Mouse (Mus musculus) T-helper 17 cell (primary cell): ENCODE results near the gene Casp6.

Source experiments
- in situ Hi-C, 2 experiments: fragments of 300-600 bp; cut with MboI, MseI; formaldehyde crosslinking; loops; 1 replicate in 1 of 2; 2 replicates in 1 of 2; pipeline ENCODE4 v1.15.1; 2025; ENCODE audit warnings: high pct_unique_total_duplicates in 2 of 2

Casp6 gene

DNA sequence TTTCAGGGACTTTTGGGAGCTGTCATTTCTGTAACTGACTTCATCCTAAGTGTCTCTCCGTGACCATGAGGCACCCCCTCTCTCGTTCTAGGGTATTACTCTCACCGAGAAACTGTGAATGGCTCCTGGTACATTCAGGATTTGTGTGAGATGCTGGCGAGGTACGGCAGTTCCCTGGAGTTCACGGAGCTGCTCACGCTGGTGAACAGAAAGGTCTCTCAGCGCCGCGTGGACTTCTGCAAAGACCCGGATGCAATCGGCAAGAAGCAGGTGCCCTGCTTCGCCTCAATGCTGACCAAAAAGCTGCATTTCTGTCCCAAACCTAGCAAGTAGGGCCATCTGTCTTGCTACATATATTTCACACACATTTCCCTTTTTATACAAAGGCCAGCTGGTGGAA, 12.0 kb downstream of the Casp6 start:
- in situ Hi-C loops: no loop called here

DNA sequence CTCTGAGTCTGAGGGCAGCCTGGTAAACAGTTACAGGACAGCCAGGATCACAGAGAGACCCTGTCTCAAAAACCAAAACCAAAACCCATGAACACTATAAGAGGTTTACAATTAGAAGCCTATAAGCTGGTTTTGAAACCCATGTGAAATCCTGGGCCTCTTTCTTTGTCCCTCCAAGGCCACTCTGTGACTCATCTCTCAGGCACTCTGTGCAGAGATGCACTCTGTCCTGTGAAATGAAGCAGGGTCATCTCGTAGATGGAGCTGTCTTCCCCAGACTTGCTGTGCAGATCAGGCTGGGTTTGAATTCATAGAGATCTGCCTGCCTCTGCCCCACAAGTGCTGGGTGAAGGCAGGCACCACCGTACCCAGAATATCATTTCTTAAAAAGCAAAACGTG, 16.2 kb downstream of the Casp6 start:
- in situ Hi-C loops: loop anchor here (5.0 kb wide), 1 partner anchor 165 kb away; no protein-coding TSS in a partner anchor

DNA sequence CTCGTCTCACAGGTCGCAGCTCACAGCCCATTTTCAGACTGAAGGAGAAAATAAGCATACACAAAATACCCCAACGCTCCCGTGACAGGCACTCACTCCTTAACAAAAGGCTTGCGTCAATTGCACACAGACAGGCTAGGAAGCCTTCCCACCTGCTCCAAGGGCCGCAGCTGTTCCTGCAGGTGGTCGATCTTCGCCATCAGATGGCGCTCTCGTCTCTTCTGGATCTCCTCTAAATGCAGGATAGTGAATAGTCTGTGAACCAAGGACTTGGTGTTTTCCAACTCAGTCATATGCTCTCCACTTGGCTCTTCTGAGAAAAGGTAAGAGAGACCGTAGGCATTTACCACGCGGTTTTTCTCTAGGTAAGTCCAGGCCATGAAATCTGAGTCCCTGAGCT, 17.2 kb downstream of the Casp6 start:
- in situ Hi-C loops: loop anchor here (5.0 kb wide), 1 partner anchor 164 kb away; no protein-coding TSS in a partner anchor

GRCm38 (mm10) chr3:129923581-129923980, 22.4 kb downstream of the Casp6 start:
- in situ Hi-C loops: no loop called here

- in situ Hi-C loops: no loop called here
Observed at GRCm38 (mm10) chr3:129925861-129926260, 24.6 kb downstream of the Casp6 start.

- in situ Hi-C loops: no loop called here
Observed at GRCm38 (mm10) chr3:129930213-129930778, 29.1 kb downstream of the Casp6 start.

DNA sequence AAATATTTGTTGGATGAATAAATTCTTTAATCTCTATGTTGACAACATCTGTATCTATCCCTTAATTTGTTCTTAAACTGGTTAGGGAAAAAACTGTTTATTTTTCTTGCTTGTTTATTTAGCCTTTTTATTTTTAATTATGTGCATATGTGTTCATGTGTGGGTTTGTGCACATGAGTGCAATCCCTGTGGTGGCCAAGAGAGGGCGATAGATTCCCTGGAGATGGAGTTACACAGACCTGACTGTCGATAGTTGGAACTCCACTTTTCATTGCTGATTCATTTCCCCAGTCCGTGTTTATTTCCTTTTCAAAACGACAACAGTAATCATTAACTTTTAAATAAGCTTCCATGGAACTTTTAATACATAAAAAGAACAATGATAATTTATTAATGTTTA, 31.2 kb downstream of the Casp6 start:
- in situ Hi-C loops: no loop called here

DNA sequence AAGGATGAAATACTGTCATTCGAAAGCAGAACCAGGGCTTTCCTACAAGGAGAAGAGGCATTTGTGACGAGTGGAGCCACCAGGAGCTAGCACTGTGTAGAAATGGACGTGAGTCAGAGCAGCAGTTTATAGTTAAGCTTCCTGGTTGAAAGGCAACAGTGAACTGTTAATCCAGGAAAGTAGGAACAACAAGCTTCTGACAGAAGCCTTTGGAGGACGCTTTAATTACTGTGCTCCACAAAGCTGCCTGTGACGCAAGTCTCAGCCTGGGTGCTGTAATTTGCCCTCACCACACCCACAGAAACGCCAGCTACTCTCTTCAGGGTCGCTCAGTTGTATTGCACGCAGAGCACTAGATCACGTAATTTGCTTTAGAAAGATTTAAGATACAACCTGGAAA, 35.3 kb downstream of the Casp6 start:
- in situ Hi-C loops: no loop called here

- in situ Hi-C loops: no loop called here
Observed at GRCm38 (mm10) chr3:129937848-129938247, 36.6 kb downstream of the Casp6 start.

DNA sequence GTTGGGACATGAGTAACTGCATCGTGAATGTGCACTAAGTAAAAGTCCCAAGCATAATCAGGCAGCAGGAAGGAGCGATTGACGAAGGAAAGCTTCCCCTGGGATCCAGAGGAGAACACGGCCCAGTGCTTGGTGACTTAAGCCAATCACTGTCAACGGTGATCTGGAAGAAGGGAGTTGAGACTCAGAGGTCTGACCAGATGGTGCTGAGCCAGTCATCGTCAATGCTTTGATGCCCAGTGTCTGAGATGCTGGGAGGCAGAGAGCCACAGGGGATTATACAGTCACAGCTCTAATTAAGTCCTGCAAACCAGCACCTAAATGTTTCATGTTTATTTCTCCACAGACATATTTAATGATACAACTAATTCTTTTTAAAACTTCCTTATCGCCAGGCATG, 37.8 kb downstream of the Casp6 start:
- in situ Hi-C loops: no loop called here

GRCm38 (mm10) chr3:129940780-129941179, 39.6 kb downstream of the Casp6 start:
- in situ Hi-C loops: no loop called here

GRCm38 (mm10) chr3:129941291-129941690, 40.1 kb downstream of the Casp6 start:
- in situ Hi-C loops: no loop called here

- in situ Hi-C loops: no loop called here
Observed at GRCm38 (mm10) chr3:129943813-129944212, 42.6 kb downstream of the Casp6 start.

DNA sequence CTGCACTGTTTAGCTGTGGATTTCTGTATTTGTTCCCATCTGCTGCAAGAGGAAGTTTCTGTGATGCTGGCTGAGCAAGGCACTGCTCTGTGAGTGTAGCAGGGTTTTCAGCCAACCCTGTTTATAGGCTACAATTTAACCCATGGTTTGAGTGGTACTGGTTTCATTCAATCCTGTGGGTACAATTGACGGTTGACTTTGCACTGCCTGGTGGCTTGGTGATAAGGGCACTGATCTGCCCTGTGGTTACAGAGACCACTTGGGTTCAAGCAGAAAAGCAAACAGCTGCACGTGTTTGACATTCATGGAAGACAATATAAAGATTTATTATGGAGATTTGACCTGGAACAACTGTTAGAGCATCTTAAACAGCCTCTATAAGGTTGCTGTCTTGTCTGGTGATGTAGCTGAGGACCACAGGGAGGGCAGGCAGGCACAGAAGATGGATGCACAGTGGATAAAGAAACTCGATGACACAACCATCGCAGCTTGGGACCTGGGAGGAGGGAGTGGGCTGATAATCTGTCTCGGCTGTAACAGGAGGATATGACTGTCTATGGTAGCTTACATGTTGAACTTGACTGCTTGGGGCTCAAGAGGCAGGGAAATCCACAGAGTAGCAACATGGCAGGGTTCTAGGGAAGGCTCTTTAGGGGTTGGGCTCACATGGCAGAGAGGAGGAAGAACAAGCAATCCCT, 45.1 kb downstream of the Casp6 start:
- in situ Hi-C loops: no loop called here

GRCm38 (mm10) chr3:129948359-129948758, 47.1 kb downstream of the Casp6 start:
- in situ Hi-C loops: no loop called here

DNA sequence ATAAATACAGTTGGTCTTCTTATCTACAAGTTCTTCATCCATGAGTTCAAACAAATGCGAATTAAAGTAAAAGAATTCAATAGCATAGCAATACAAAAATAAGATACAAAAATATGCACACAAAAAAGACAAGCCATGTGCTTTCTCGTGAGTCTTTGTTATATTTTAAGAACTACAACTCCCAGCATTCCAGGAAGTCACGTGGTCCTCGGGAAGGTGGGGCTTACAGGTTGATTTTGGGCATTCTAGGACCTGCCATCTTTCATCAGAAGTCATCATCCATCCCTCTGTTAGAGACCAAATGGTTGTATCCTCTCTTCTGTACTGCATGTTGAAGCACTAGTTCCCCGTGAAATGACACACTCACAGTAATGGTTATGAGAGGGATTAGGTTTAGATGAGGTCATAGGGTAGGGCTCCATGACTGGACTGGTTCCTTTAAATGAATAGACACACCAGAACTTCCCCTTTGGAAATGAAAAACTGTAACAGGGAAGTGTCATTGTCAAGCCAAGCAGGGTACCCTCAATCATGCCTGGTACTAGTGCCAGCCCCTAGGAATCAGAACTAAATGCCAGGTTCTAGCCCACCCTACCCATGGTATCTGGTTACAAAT, 48.0 kb downstream of the Casp6 start:
- in situ Hi-C loops: no loop called here

DNA sequence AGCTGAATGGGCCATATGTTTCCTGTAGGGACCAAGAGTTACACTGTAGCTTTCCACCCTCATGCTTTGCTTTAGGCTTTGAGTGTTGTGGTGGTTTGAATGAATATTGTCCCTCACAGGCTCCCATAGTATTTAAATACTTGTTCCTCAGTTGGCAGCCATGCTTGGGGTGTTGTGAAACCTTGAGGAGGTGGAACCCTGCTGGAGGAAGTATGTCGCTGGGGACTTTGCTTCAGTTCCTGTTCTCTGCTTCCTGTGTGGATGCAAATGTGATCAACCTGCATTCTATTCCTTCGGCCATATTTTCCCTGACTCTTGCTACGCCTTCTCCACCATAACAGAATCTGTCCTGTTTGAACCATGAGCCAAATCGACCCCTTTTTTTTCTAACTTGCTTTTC, 52.1 kb downstream of the Casp6 start:
- in situ Hi-C loops: loop anchor here in 1 of 2 experiments (25.0 kb wide), 1 partner anchor 1509 kb away; no protein-coding TSS in a partner anchor

DNA sequence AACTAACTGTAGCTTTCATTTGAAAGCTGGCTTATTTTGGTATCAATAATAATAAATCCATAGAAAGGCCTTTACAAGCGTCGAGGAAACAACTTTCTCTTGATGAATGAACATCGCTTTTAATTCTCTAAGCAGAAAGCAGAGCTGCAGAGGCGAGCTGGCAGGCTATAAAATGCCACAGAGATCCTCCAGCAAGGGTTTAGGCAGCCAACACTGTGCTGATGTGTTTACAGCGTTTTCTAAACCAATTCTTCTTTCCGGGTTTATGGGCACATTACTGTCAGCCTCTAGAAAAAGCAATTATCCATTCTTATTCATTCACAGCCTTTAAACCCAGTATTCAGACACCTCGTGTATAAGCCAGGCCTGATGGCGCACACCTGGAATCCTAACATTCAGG, 61.3 kb downstream of the Casp6 start:
- in situ Hi-C loops: loop anchor here in 1 of 2 experiments (25.0 kb wide), 1 partner anchor 1500 kb away; no protein-coding TSS in a partner anchor
